Mouse (Mus musculus) hindbrain, embryonic 12.5 days (tissue): Measurements from ENCODE around the gene Nlrx1. TPM values are rescaled to one million over a fixed set of nuclear protein-coding genes. Genes with fewer than 3 reads are reported as not detected.

Source experiments
- ATAC-seq: fragments of 200-750 bp; cut with Nextera tagmentation; 2 replicates; pipeline ENCODE4 v1.8.0; 2017; ENCODE audit warnings: moderate TSS enrichment; ENCODE audit not compliant: low FRiP score
- H3K27ac ChIP-seq: fragments of 300-500 bp; sonication (generic); 2 replicates; pipeline ENCODE4 v1.5.1; 2016; ENCODE audit warnings: mild to moderate bottlenecking
- H3K27me3 ChIP-seq: fragments of 300-500 bp; sonication (generic); 2 replicates; pipeline ENCODE4 v1.6.1; 2016; ENCODE audit warnings: mild to moderate bottlenecking
- H3K36me3 ChIP-seq: fragments of 300-500 bp; sonication (generic); 2 replicates; pipeline ENCODE4 v1.6.1; 2016; ENCODE audit warnings: mild to moderate bottlenecking
- H3K4me1 ChIP-seq: fragments of 300-500 bp; sonication (generic); 2 replicates; pipeline ENCODE4 v1.6.1; 2016
- H3K4me2 ChIP-seq: fragments of 300-500 bp; sonication (generic); replicated peaks from 2 replicates; pipeline ENCODE4 v1.6.1; 2016; ENCODE audit warnings: mild to moderate bottlenecking
- H3K4me3 ChIP-seq: fragments of 300-500 bp; sonication (generic); 2 replicates; pipeline ENCODE4 v1.5.1; 2016; ENCODE audit warnings: mild to moderate bottlenecking
- H3K9ac ChIP-seq: fragments of 300-500 bp; sonication (generic); 2 replicates; pipeline ENCODE4 v1.6.1; 2016; ENCODE audit warnings: mild to moderate bottlenecking, moderate library complexity
- H3K9me3 ChIP-seq: fragments of 300-500 bp; sonication (generic); replicated peaks from 2 replicates; pipeline ENCODE4 v1.6.1; 2016; ENCODE audit warnings: mild to moderate bottlenecking
- WGBS: fragments of 180-500 bp; shearing (Covaris S2); methylation state at CpG from one replicate; pipeline ENCODE4 v1.1.7; 2016; 5-methylcytosine and 5-hydroxymethylcytosine counted together
- polyA plus RNA-seq: library from polyadenylated mRNA; unstranded; fragments of >200 nt; fragmentation: Nextera tagmentation; extraction: Ambion mirVana; gene quantifications from 2 replicates; pipeline ENCODE4 v1.2.1, GENCODE M21; 2016

Gene Nlrx1
- polyA plus RNA-seq, 1 experiment from 2014 or later, result 5.6 TPM

GRCm38 (mm10) chr9:44233021-44233801 is 35.2 kb downstream of the Nlrx1 start:
- H3K36me3 ChIP-seq, result no peaks in the 10 kb centered on the region
- no peaks in the 10 kb centered on the region for H3K9me3 ChIP-seq
- H3K9ac ChIP-seq, result peak overlapping the region; percentile 90
- under 1% methylated on average over 38 of the region's 40 CpGs for WGBS
- ATAC-seq, result peak; percentile 82
- H3K4me1 ChIP-seq, result peaks cover 24% of the 10 kb centered on the region
- peak overlapping the region; percentile 67 for H3K4me2 ChIP-seq
- no peaks in the 10 kb centered on the region for H3K27me3 ChIP-seq
- peak overlapping the region; percentile 86 for H3K4me3 ChIP-seq
- H3K27ac ChIP-seq, result peak overlapping the region; percentile 93

DNA sequence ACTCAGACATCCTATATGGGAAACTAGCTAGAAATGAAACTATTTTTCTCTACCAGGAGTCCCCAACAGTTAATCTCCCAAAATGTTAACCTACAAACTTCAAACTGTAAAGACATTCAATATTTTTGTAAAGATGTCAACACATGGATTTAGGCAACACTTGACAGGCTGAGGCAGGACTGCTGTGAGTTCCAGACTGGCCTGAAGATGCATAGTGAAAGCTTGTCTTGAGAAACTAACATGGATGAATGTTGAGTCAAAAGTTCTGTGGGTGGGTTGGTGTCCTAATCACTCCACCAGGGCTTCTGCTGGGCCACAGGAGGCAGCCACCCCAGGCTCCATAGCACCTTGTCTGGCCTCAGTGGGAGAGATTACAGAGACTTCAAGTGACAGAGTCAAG is 36.8 kb downstream of the Nlrx1 start:
- no peak for ATAC-seq
- Histone ChIP-seq H3K27me3 (no peaks in the 10 kb centered on the region), H3K27ac (no peak overlapping the region), H3K9ac (no peak overlapping the region), H3K36me3 (no peaks in the 10 kb centered on the region), H3K4me3 (no peak overlapping the region), H3K4me1 (peaks cover 24% of the 10 kb centered on the region), H3K4me2 (peak overlapping the region; percentile 67), H3K9me3 (no peaks in the 10 kb centered on the region)

DNA sequence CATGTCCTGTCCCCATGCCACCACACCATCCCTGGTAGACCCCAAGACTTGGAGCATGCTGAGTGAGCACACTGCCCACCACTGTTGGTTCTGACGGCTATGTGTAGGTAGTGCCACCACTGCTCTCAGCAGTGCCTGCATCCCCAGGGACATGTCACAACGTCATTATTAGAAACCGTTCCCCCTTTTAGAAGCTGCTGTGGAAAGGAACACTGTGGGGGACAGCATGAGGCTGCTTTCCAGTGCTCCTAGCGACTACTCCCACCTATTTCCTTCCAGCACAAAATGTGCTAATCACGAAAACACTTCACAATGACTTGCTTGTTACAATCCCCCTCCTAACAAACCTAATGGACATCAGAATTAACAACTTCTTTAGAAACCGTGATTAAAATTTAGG is 42.4 kb downstream of the Nlrx1 start:
- H3K36me3 ChIP-seq, result no peaks in the 10 kb centered on the region
- no peak overlapping the region for H3K4me2 ChIP-seq
- peaks cover 8% of the 10 kb centered on the region; the same call in 1 of the 2 replicates for H3K4me1 ChIP-seq
- no peak overlapping the region for H3K27ac ChIP-seq
- no peak for ATAC-seq
- 67% methylated on average over 6 of the region's 6 CpGs for WGBS
- H3K27me3 ChIP-seq, result no peaks in the 10 kb centered on the region
- H3K9ac ChIP-seq, result no peak overlapping the region
- H3K9me3 ChIP-seq, result no peaks in the 10 kb centered on the region
- H3K4me3 ChIP-seq, result no peak overlapping the region

- Histone ChIP-seq H3K4me3 (no peak overlapping the region), H3K4me1 (no peaks in the 10 kb centered on the region), H3K4me2 (no peak overlapping the region), H3K27me3 (no peaks in the 10 kb centered on the region), H3K27ac (no peak overlapping the region), H3K9ac (no peak overlapping the region), H3K36me3 (peaks cover 14% of the 10 kb centered on the region; the same call in 1 of the 2 replicates), H3K9me3 (0 out of 2 replicates have a peak, but pooled peaks cover 4% of the 10 kb centered on the region)
- ATAC-seq, result no peak
- WGBS, result 92% methylated on average over 14 of the region's 14 CpGs
Observed at GRCm38 (mm10) chr9:44213538-44213937, 54.9 kb downstream of the Nlrx1 start.

DNA sequence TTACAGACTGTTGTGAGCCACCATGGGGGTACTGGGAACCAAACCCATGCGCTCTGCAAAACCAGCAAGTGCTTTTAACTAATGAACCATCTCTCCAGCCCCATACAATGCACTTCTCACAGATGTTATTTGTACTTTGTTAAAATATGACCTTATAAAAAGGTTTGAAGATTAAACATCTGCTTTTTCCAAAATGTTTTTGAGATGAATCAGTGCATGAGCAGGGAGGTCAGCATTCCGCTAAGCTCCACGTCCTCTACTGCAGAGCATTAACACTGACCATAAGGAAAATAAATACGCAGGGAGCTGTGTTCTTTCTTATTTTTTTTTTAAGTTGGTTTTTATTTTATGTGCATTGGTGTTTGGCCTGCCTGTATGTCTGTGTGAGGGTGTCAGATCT is 56.0 kb downstream of the Nlrx1 start:
- Histone ChIP-seq H3K4me1 (no peaks in the 10 kb centered on the region), H3K27me3 (no peaks in the 10 kb centered on the region), H3K4me2 (no peak overlapping the region), H3K9me3 (0 out of 2 replicates have a peak, but pooled peaks cover 4% of the 10 kb centered on the region), H3K9ac (no peak overlapping the region), H3K27ac (no peak overlapping the region), H3K36me3 (peaks cover 14% of the 10 kb centered on the region; the same call in 1 of the 2 replicates), H3K4me3 (no peak overlapping the region)
- WGBS, result 94% methylated on average over 4 of the region's 4 CpGs
- no peak for ATAC-seq

GRCm38 (mm10) chr9:44209416-44209815 is 59.0 kb downstream of the Nlrx1 start:
- Histone ChIP-seq H3K27ac (no peak overlapping the region), H3K4me2 (no peak overlapping the region), H3K36me3 (peaks cover 14% of the 10 kb centered on the region; the same call in 1 of the 2 replicates), H3K9me3 (0 out of 2 replicates have a peak, but pooled peaks cover 4% of the 10 kb centered on the region), H3K4me1 (no peaks in the 10 kb centered on the region), H3K9ac (no peak overlapping the region), H3K4me3 (no peak overlapping the region), H3K27me3 (no peaks in the 10 kb centered on the region)
- WGBS, result 97% methylated on average over 4 of the region's 4 CpGs
- no peak for ATAC-seq

DNA sequence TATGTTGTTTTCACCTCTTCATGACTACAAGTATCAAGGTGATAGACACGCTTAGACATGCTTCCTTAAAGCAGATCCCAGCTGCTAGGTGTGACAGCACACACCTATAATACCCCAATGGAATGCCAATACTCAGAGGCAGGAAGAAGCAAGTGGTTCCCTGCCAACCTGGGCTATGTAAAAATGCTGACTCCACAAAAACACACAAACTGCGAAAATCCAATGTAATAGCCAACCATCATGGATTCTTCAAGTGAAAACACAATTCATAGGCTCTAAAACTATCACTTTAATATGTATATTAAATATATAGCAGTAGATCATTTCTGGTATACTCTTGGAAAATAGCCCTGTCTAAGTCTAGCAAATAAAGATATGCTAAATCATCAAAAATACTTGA is 60.6 kb downstream of the Nlrx1 start:
- 98% methylated on average over 2 of the region's 2 CpGs for WGBS
- H3K27me3 ChIP-seq, result no peaks in the 10 kb centered on the region
- no peaks in the 10 kb centered on the region for H3K4me1 ChIP-seq
- no peak overlapping the region for H3K27ac ChIP-seq
- H3K4me2 ChIP-seq, result no peak overlapping the region
- no peak overlapping the region for H3K9ac ChIP-seq
- 0 out of 2 replicates have a peak, but pooled peaks cover 4% of the 10 kb centered on the region for H3K9me3 ChIP-seq
- no peak overlapping the region for H3K4me3 ChIP-seq
- ATAC-seq, result no peak
- peaks cover 12% of the 10 kb centered on the region; the same call in 1 of the 2 replicates for H3K36me3 ChIP-seq

Other genes with a start within 250 kb of the Nlrx1 start
- gene Thy1, start 225.2 kb downstream of the Nlrx1 start, polyA plus RNA-seq, result not detected in 2 replicates
- 11.5 and 14.2 TPM in 2 replicates for gene Usp2, start 201.6 kb downstream of the Nlrx1 start, polyA plus RNA-seq
- gene Mfrp, start 166.9 kb downstream of the Nlrx1 start, polyA plus RNA-seq, result 0.14 and 0.30 TPM in 2 replicates
- 1.4 and 1.8 TPM in 2 replicates for gene C1qtnf5, start 161.4 kb downstream of the Nlrx1 start, polyA plus RNA-seq
- 0.26 and 0.30 TPM in 2 replicates for gene Gm49380, start 155.1 kb downstream of the Nlrx1 start, polyA plus RNA-seq
- gene Rnf26, start 155.1 kb downstream of the Nlrx1 start, polyA plus RNA-seq, result 57.1 and 61.4 TPM in 2 replicates
- gene Mcam, start 134.1 kb downstream of the Nlrx1 start, polyA plus RNA-seq, result 14.5 and 15.4 TPM in 2 replicates
- gene Cbl, start 34.5 kb downstream of the Nlrx1 start, polyA plus RNA-seq, result 26.2 and 30.5 TPM in 2 replicates
- not detected in 2 replicates for gene Ccdc153, start 27.9 kb downstream of the Nlrx1 start, polyA plus RNA-seq
- 0.15 TPM in 1 of 2 replicates, not detected in the other for gene Pdzd3, start 17.1 kb downstream of the Nlrx1 start, polyA plus RNA-seq
- gene Abcg4, start 20.0 kb upstream of the Nlrx1 start, polyA plus RNA-seq, result 12.9 and 13.5 TPM in 2 replicates
- gene Hinfp, start 37.1 kb upstream of the Nlrx1 start, polyA plus RNA-seq, result 28.9 and 32.5 TPM in 2 replicates
- gene C2cd2l, start 51.7 kb upstream of the Nlrx1 start, polyA plus RNA-seq, result 20.2 and 22.2 TPM in 2 replicates
- 37.3 and 41.3 TPM in 2 replicates for gene Dpagt1, start 57.4 kb upstream of the Nlrx1 start, polyA plus RNA-seq
- 273 and 290 TPM in 2 replicates for gene H2afx, start 66.1 kb upstream of the Nlrx1 start, polyA plus RNA-seq
- gene Hmbs, start 75.6 kb upstream of the Nlrx1 start, polyA plus RNA-seq, result 99.4 and 103 TPM in 2 replicates
- gene Vps11, start 93.1 kb upstream of the Nlrx1 start, polyA plus RNA-seq, result 35.2 and 36.2 TPM in 2 replicates
- 35.8 and 39.1 TPM in 2 replicates for gene Hyou1, start 110.9 kb upstream of the Nlrx1 start, polyA plus RNA-seq
- 38.7 TPM in 2 replicates for gene Slc37a4, start 128.3 kb upstream of the Nlrx1 start, polyA plus RNA-seq
- 1,265 and 1,340 TPM in 2 replicates for gene Rps25, start 138.5 kb upstream of the Nlrx1 start, polyA plus RNA-seq
- gene Trappc4, start 139.0 kb upstream of the Nlrx1 start, polyA plus RNA-seq, result 256 and 259 TPM in 2 replicates
- 32.9 and 36.7 TPM in 2 replicates for gene Ccdc84, start 150.0 kb upstream of the Nlrx1 start, polyA plus RNA-seq
- gene Foxr1, start 172.5 kb upstream of the Nlrx1 start, polyA plus RNA-seq, result not detected in 2 replicates
- not detected in 2 replicates for gene Upk2, start 186.4 kb upstream of the Nlrx1 start, polyA plus RNA-seq
- gene Bcl9l, start 214.2 kb upstream of the Nlrx1 start, polyA plus RNA-seq, result 12.3 and 15.5 TPM in 2 replicates